ENCODE assay signal across 28 mouse cellular contexts in the genomic region with DNA sequence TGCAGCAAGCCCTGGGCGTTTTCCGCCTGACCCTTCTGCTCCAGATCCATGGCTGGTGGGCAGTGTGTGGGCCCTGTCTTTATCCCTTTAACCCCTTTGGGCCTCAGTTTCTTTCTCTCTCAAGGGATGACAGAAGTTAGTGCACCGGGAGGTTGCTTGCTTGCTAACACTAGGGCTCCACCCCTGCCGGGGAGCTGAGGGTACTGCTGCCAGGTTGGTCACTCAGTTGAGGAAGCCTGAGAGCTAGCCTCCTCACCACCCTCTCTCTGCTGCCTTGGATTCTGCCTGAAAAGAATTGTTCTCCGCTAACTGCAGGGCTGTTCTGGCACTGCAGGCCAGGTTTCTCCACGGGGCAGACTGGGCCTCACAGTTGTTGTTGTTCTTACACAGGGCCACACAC. TPM values are rescaled to one million over a fixed set of nuclear protein-coding genes. Genes with fewer than 3 reads are reported as not detected.
DNase-seq lines count a peak whose midpoint lies in the region; ATAC-seq and TF ChIP-seq lines count a peak whose summit lies in the region.
"Had no signal": no experiment of that assay in that cellular context is flagged by ENCODE, and none has a peak within 500 bp of the region (broad histone marks: within the 10 kb centered on the region; RNA-seq: fewer than 3 reads in every experiment).

No protein-coding gene starts in this region.

- TF ChIP-seq EP300 in ES-Bruce4 (IDR thresholded peaks at IDR 0.05; ENCODE audit: insufficient read depth, low read depth, low read length), result no peak

- H3K36me3 ChIP-seq in forebrain, embryonic 13.5 days (ENCODE audit: poor library complexity, severe bottlenecking), result 0 out of 2 replicates have a peak, but pooled peaks cover 3% of the 10 kb centered on the region
- H3K36me3 ChIP-seq in forebrain, embryonic 12.5 days (replicated peaks), result 0 out of 2 replicates have a peak, but pooled peaks cover 6% of the 10 kb centered on the region
- no peaks in the 10 kb centered on the region for H3K36me3 ChIP-seq in lung, embryonic 14.5 days (ENCODE audit: insufficient read depth)
- no peaks in the 10 kb centered on the region for H3K36me3 ChIP-seq in ES-Bruce4 (ENCODE audit: control insufficient read depth, insufficient read depth, low read length, poor library complexity, severe bottlenecking)
- H3K36me3 ChIP-seq: embryonic facial prominence, embryonic 13.5 days; G1E; heart, embryonic 13.5 days; hindbrain, embryonic 10.5 days; hindbrain, embryonic 15.5 days; intestine, embryonic 15.5 days; limb, embryonic 13.5 days; midbrain, embryonic 15.5 days; neural tube, embryonic 13.5 days had no signal

- TF ChIP-seq CTCF in lung, embryonic 14.5 days (IDR thresholded peaks at IDR 0.05; ENCODE audit: low read depth), result peak; percentile 28; the same call in 1 of the 2 replicates
- no peak for TF ChIP-seq CTCF in ES-Bruce4 (IDR thresholded peaks at IDR 0.05; ENCODE audit: low read depth, low read length)

- H3K9me3 ChIP-seq in forebrain, embryonic 13.5 days (replicated peaks), result no peaks in the 10 kb centered on the region
- H3K9me3 ChIP-seq in forebrain, embryonic 12.5 days, result no peaks in the 10 kb centered on the region
- H3K9me3 ChIP-seq in lung, embryonic 14.5 days (ENCODE audit: low read depth, low read length), result no peaks in the 10 kb centered on the region
- no peaks in the 10 kb centered on the region for H3K9me3 ChIP-seq in ES-Bruce4 (replicated peaks; ENCODE audit: control insufficient read depth, insufficient read depth, low read length, poor library complexity, severe bottlenecking)
- H3K9me3 ChIP-seq: embryonic facial prominence, embryonic 13.5 days; heart, embryonic 13.5 days; hindbrain, embryonic 10.5 days; hindbrain, embryonic 15.5 days; intestine, embryonic 15.5 days; limb, embryonic 13.5 days; midbrain, embryonic 15.5 days; neural tube, embryonic 13.5 days had no signal

- 74% methylated on average over 6 of the region's 6 CpGs for WGBS in forebrain, embryonic 13.5 days
- 84% methylated on average over 6 of the region's 6 CpGs for WGBS in forebrain, embryonic 12.5 days
- 64% methylated on average over 6 of the region's 6 CpGs for WGBS in lung, embryonic 14.5 days

- H3K4me1 ChIP-seq in forebrain, embryonic 13.5 days, result peaks cover 13% of the 10 kb centered on the region
- peaks cover 8% of the 10 kb centered on the region for H3K4me1 ChIP-seq in forebrain, embryonic 12.5 days
- no peaks in the 10 kb centered on the region for H3K4me1 ChIP-seq in lung, embryonic 14.5 days (ENCODE audit: insufficient read depth)
- no peaks in the 10 kb centered on the region for H3K4me1 ChIP-seq in ES-Bruce4 (ENCODE audit: control insufficient read depth, insufficient read depth, low read length)

- no peak overlapping the region for H3K27ac ChIP-seq in forebrain, embryonic 13.5 days
- no peak overlapping the region for H3K27ac ChIP-seq in forebrain, embryonic 12.5 days
- no peak overlapping the region for H3K27ac ChIP-seq in lung, embryonic 14.5 days (ENCODE audit: low read depth)
- H3K27ac ChIP-seq in ES-Bruce4 (ENCODE audit: insufficient read depth, low read length), result no peak overlapping the region
- H3K27ac ChIP-seq: embryonic facial prominence, embryonic 13.5 days; heart, embryonic 13.5 days; hindbrain, embryonic 10.5 days; hindbrain, embryonic 15.5 days; intestine, embryonic 15.5 days; kidney, postnatal 0 days; limb, embryonic 13.5 days; midbrain, embryonic 15.5 days; neural tube, embryonic 13.5 days had no signal

- DNase-seq in lung, embryonic 14.5 days, result no peak
- no peak for DNase-seq in lung, postnatal 14 days
- peak; percentile 67 for DNase-seq in ZHBTc4 (ENCODE audit: low read depth, low spot score)
- no peak for DNase-seq in kidney, postnatal 4 days
- DNase-seq: adrenal gland, postnatal 14 days; cerebellum, adult 11 months; cerebellum, postnatal 10 days; heart, postnatal 10 days; kidney, adult 8-10 months; lung, postnatal 4 days had no signal

- 0 out of 2 replicates have a peak overlapping the region, but pooled peaks have one; percentile 37 for H3K9ac ChIP-seq in forebrain, embryonic 13.5 days
- H3K9ac ChIP-seq in forebrain, embryonic 12.5 days, result no peak overlapping the region
- H3K9ac ChIP-seq in lung, embryonic 14.5 days, result no peak overlapping the region
- H3K9ac ChIP-seq in ES-Bruce4 (ENCODE audit: low read depth, poor library complexity, severe bottlenecking), result no peak overlapping the region
- H3K9ac ChIP-seq: embryonic facial prominence, embryonic 13.5 days; heart, embryonic 13.5 days; hindbrain, embryonic 15.5 days; intestine, embryonic 15.5 days; limb, embryonic 13.5 days; midbrain, embryonic 15.5 days; neural tube, embryonic 13.5 days had no signal

- no peak for TF ChIP-seq POLR2A in ES-Bruce4 (IDR thresholded peaks at IDR 0.05; ENCODE audit: insufficient read depth, low read length)

- ATAC-seq in forebrain, embryonic 13.5 days, result no peak
- no peak for ATAC-seq in forebrain, embryonic 12.5 days (ENCODE audit: low FRiP score)
- ATAC-seq in lung, embryonic 14.5 days (ENCODE audit: insufficient read depth), result no peak
- ATAC-seq: forebrain, embryonic 14.5 days; intestine, embryonic 15.5 days; midbrain, embryonic 15.5 days had no signal

- peaks cover 9% of the 10 kb centered on the region; the same call in 1 of the 2 replicates for H3K27me3 ChIP-seq in forebrain, embryonic 13.5 days
- peaks cover 14% of the 10 kb centered on the region for H3K27me3 ChIP-seq in forebrain, embryonic 12.5 days
- 0 out of 2 replicates have a peak, but pooled peaks cover 2% of the 10 kb centered on the region for H3K27me3 ChIP-seq in lung, embryonic 14.5 days (ENCODE audit: insufficient read depth, low read length)
- no peaks in the 10 kb centered on the region for H3K27me3 ChIP-seq in ES-Bruce4 (ENCODE audit: control insufficient read depth, insufficient read depth, low read length, poor library complexity, severe bottlenecking)
- H3K27me3 ChIP-seq: hindbrain, embryonic 15.5 days; midbrain, embryonic 15.5 days; neural tube, embryonic 13.5 days had no signal

- no peak overlapping the region for H3K4me3 ChIP-seq in forebrain, embryonic 13.5 days
- no peak overlapping the region for H3K4me3 ChIP-seq in forebrain, embryonic 12.5 days (replicated peaks)
- H3K4me3 ChIP-seq in lung, embryonic 14.5 days (ENCODE audit: low read depth, low read length), result no peak overlapping the region
- peak overlapping the region; percentile 41 for H3K4me3 ChIP-seq in ES-Bruce4 (ENCODE audit: low read depth, low read length)
- H3K4me3 ChIP-seq: embryonic facial prominence, embryonic 13.5 days; erythroblast, embryonic 14.5 days; heart, embryonic 13.5 days; hindbrain, embryonic 10.5 days; hindbrain, embryonic 15.5 days; intestine, embryonic 15.5 days; limb, embryonic 13.5 days; midbrain, embryonic 15.5 days; neural tube, embryonic 13.5 days had no signal

- H3K4me2 ChIP-seq in forebrain, embryonic 13.5 days, result no peak overlapping the region
- no peak overlapping the region for H3K4me2 ChIP-seq in forebrain, embryonic 12.5 days
- H3K4me2 ChIP-seq in lung, embryonic 14.5 days, result no peak overlapping the region
- H3K4me2 ChIP-seq: embryonic facial prominence, embryonic 13.5 days; heart, embryonic 13.5 days; hindbrain, embryonic 15.5 days; intestine, embryonic 15.5 days; limb, embryonic 13.5 days; liver, embryonic 11.5 days; midbrain, embryonic 15.5 days; neural tube, embryonic 13.5 days had no signal

RNA-seq across cellular contexts. Expression of gene Gnaz, which starts 6.0 kb away (rescaled TPM):
- 18.3 and 20.9 TPM in 2 replicates for polyA plus RNA-seq in forebrain, embryonic 13.5 days (2015; fragmentation: Nextera tagmentation; extraction: Ambion mirVana)
- 14.0 and 18.5 TPM in 2 replicates for polyA plus RNA-seq in forebrain, embryonic 12.5 days (2016; fragmentation: Nextera tagmentation; extraction: Ambion mirVana)
- 2.9 and 3.2 TPM in 2 replicates for polyA plus RNA-seq in lung, embryonic 14.5 days (2014; fragmentation: Nextera tagmentation; extraction: Ambion mirVana)
- 3.1 and 4.0 TPM in 2 replicates for polyA plus RNA-seq in ES-Bruce4 (2011; ENCODE audit: insufficient read depth, insufficient read length, low read depth, missing spikeins)

RNA-seq across cellular contexts. Expression of gene Rsph14, which starts 59.4 kb away (rescaled TPM):
- polyA plus RNA-seq in forebrain, embryonic 13.5 days (2015; fragmentation: Nextera tagmentation; extraction: Ambion mirVana), result 0.31 and 0.67 TPM in 2 replicates
- polyA plus RNA-seq in forebrain, embryonic 12.5 days (2016; fragmentation: Nextera tagmentation; extraction: Ambion mirVana), result 0.72 TPM in 1 of 2 replicates, not detected in the other
- polyA plus RNA-seq in lung, embryonic 14.5 days (2014; fragmentation: Nextera tagmentation; extraction: Ambion mirVana), result not detected in 2 replicates
- not detected in 2 replicates for polyA plus RNA-seq in ES-Bruce4 (2011; ENCODE audit: insufficient read depth, insufficient read length, low read depth, missing spikeins)
- polyA plus RNA-seq: embryonic facial prominence, embryonic 13.5 days; erythroblast, embryonic 14.5 days; forebrain, embryonic 14.5 days; G1E; heart, embryonic 13.5 days; intestine, embryonic 15.5 days; kidney, postnatal 0 days; large intestine, adult 2 months; limb, embryonic 13.5 days; liver, embryonic 11.5 days; liver, embryonic 16.5 days had no signal
